Mouse (Mus musculus) embryo, embryonic 9.5 days (tissue): Measurements from ENCODE around the gene Mvp.
A peak's percentile ranks its signal among the peaks of the same experiment; 100 is the strongest.

Source experiments
- DNase-seq: peaks from one replicate; pipeline ENCODE4 v3.0.0-alpha.2; 2017; ENCODE audit errors: extremely low spot score

Gene Mvp

GRCm38 (mm10) chr7:126988816-126989215 is 25.6 kb downstream of the Mvp start:
- DNase-seq: no peak

GRCm38 (mm10) chr7:126986319-126986718 is 28.1 kb downstream of the Mvp start:
- no peak for DNase-seq

GRCm38 (mm10) chr7:126984667-126985444 is 29.6 kb downstream of the Mvp start:
- no peak for DNase-seq

- DNase-seq: no peak
These were observed 31.3 kb downstream of the Mvp start for GRCm38 (mm10) chr7:126983113-126983512.

GRCm38 (mm10) chr7:126982054-126982453 is 32.4 kb downstream of the Mvp start:
- DNase-seq: no peak

- no peak for DNase-seq
These were observed 32.8 kb downstream of the Mvp start for GRCm38 (mm10) chr7:126981601-126982000.

GRCm38 (mm10) chr7:126978841-126979240 is 35.6 kb downstream of the Mvp start:
- DNase-seq: no peak

- DNase-seq: no peak
These were observed 37.5 kb downstream of the Mvp start for GRCm38 (mm10) chr7:126976878-126977459.

GRCm38 (mm10) chr7:126975950-126976866 is 38.2 kb downstream of the Mvp start, which contains the start of gene Cdiptos:
TSS of gene Cdiptos (minus strand) at chr7:126976098.
- peak; percentile 94 for DNase-seq

GRCm38 (mm10) chr7:126975893-126975949 is 38.7 kb downstream of the Mvp start, which contains the start of gene Cdipt:
TSS of gene Cdipt (plus strand) at chr7:126975914.
- no peak for DNase-seq

- no peak for DNase-seq
These were observed 38.9 kb downstream of the Mvp start for GRCm38 (mm10) chr7:126975493-126975892.

- no peak for DNase-seq
These were observed 47.1 kb downstream of the Mvp start for GRCm38 (mm10) chr7:126967361-126967760.

- DNase-seq: no peak
These were observed 48.9 kb downstream of the Mvp start for GRCm38 (mm10) chr7:126965568-126965967.

- DNase-seq: peak; percentile 58
These were observed 50.7 kb downstream of the Mvp start for GRCm38 (mm10) chr7:126963548-126964286.

GRCm38 (mm10) chr7:126961965-126962364 is 52.5 kb downstream of the Mvp start:
- no peak for DNase-seq

GRCm38 (mm10) chr7:126961095-126961494 is 53.3 kb downstream of the Mvp start:
- DNase-seq: no peak

GRCm38 (mm10) chr7:126959780-126960179 is 54.6 kb downstream of the Mvp start:
- no peak for DNase-seq

GRCm38 (mm10) chr7:126955125-126955524 is 59.3 kb downstream of the Mvp start:
- DNase-seq: no peak

GRCm38 (mm10) chr7:126952646-126953045 is 61.8 kb downstream of the Mvp start:
- DNase-seq: no peak

GRCm38 (mm10) chr7:126951741-126952140 is 62.7 kb downstream of the Mvp start:
- no peak for DNase-seq

GRCm38 (mm10) chr7:126950647-126951615 is 63.5 kb downstream of the Mvp start:
- DNase-seq: no peak
